Mouse (Mus musculus) urinary bladder, postnatal 14 days (tissue): Measurements from ENCODE around the gene Armc8.
"Not testable (repeated sequence)": the region's sequence is repeated elsewhere in the genome, so short reads cannot be mapped to it uniquely, and the experiment has no call there.

Experiments
- DNase-seq: peaks from one replicate; pipeline ENCODE4 v3.0.0; 2021; ENCODE audit warnings: low spot score

Gene Armc8

GRCm38 (mm10) chr9:99568347-99569070 is at the start of gene Armc8:
TSS of gene Armc8 (minus strand) at chr9:99568899.
- peak; percentile 91 for DNase-seq

DNA sequence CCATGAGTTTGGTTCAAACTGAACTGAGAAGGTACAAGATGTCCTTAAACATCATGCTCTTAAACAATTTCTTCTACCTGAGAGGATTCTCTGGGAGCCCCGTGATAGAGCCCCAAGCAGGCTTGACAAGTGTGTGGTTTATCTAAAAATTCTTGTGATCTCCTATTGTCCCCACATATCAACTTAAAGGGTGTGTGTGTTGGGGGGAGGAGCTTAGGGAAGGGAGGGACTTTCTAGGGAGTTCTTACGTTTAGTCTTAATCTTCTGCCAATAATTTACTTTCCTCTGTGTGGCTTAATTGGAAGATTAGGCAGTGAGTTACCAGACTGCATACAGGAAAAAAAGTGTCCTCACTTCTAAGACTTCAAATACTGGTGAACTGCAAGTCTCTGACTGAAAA is 43.5 kb upstream of the Armc8 start, which contains the start of gene A4gnt:
Gene A4gnt, plus strand, starts transcription at position 301 of the 400 bp plus-strand sequence.
- no peak for DNase-seq

DNA sequence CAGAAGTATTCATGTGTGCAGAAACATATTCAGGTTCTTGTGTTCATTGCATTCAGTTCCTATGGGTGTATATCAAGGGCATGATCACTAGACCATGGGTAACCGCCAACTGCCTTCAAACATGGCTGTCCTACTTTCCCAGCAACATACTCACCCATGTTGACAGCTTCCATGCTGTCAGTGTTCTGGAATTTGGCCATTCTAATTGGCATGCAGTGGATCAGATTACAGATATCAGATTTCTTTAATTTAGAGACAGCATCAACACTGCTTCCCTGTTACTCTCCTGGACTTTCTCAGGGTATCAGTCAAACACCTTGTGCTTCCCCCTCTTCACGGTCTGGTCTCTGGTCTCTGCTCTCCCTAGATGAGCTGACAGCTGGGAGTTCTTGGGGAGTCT is 34.9 kb upstream of the Armc8 start:
- no peak for DNase-seq

DNA sequence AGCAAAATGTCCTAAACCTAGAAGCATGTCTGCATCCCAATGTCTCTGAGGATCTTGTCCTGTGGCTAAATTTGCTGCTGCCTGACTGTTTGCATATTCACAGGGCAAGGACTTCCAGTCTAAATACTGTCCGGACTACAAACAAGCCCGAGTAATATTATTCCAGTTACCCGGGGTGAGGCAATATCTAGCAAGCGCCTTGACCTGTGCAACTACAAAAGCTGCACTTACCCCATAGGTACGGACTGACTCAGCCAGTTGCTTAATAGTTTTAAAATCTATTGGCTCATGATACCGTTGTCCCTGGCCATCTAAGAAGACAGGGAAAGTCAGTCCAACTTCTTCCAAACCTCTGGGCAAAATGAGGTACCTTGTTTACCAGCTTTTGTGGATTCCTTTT is 30.4 kb upstream of the Armc8 start:
- DNase-seq, result not testable (repeated sequence)

GRCm38 (mm10) chr9:99591144-99591543 is 22.4 kb upstream of the Armc8 start:
- no peak for DNase-seq

- DNase-seq, result peak; percentile 66
Measured at GRCm38 (mm10) chr9:99587505-99588202, 19.0 kb upstream of the Armc8 start.

GRCm38 (mm10) chr9:99580655-99581054 is 12.0 kb upstream of the Armc8 start:
- peak; percentile 26 for DNase-seq

DNA sequence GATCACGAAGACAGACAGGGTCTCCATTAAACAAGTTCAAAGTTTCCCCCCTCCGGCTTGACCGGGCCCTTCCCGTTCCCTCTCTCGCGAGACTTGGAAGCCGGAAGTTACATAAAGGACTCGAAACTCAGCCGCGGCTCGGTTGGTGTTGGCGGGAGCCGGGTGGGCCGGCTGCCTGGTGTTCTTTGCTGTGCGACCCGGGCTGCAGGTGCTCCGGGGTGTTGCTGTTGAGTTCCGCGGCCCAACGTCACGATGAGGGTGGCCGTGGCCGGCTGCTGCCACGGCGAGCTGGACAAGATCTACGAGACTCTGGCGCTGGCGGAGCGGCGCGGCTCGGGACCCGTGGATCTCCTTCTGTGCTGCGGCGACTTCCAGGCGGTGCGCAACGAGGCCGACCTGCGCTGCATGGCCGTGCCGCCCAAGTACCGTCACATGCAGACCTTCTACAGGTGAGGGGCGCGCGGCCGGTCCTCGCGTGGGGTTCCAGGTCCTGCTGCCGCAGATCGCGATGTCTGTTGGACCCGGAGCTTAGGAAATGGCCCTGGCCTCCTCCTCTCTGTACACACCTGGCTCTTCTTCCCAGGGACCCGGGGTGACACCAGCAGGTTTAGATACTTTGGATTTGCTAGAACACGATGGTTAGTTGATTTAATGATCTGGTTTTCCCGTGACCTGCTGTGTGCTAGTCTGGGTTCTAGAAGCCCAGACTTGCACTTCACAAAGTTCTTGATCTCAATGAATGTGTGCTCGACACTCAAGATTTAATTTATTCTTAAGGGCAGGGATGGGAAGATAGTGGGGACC is 7.2 kb upstream of the Armc8 start, which contains the start of gene Dbr1:
Gene Dbr1, plus strand, starts transcription at position 123 of the 804 bp plus-strand sequence.
- peak; percentile 94 for DNase-seq

GRCm38 (mm10) chr9:99569071-99569397 is 335 bp upstream of the Armc8 start:
- DNase-seq, result peak; percentile 29

GRCm38 (mm10) chr9:99568023-99568346 is 714 bp downstream of the Armc8 start:
- no peak for DNase-seq

DNA sequence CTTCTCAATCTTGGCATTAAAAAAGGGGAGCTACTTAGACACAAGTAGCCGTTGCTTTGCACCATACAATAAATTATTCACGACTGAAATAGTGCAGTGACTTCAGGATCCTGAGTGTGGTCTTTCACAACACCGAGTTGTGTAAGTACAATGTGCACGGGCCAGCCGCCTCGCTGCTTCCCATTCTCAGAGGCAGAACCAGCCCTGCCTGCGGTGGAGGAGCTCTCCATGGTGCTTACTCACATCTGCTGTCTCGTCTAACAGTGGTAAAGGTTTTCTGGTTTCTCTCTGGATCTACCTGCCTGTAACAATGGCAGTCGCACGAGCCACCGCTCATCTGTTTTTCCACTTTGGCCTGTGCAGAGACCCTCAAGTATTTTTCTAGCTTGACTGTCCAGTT is 5.0 kb downstream of the Armc8 start:
- peak; percentile 73 for DNase-seq

DNA sequence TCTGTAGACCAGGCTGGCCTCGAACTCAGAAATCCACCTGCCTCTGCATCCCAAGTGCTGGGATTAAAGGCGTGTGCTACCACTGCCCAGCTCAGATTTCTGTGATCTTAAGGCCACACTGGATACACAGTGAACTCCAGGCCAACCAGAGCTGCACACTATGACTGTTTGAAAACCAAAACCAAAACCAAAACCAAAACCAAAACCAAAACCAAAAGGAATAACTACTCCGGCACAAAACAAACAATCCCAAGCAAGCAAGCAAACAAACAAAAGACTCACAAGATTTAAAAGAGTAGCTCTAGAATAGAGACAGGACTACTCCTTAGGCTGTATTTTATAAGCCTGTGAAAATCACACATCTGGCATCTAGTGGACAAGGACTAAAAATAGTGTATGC is 8.3 kb downstream of the Armc8 start:
- no peak for DNase-seq

DNA sequence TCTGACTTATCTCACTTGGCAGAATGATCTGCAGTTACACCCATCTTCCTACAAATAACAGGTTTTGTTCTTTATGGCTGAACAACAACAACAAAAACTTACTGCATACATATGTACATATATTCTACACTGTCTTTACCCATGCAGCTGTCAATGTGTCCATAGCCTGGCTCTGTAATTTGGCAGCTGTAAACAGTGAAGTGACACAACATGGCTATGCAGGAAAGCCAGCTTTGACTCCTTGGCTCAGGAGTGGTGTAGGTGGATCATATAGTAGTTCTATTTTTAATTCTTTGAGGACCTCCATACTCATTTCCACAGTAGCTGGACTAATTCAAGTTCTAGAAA is 9.2 kb downstream of the Armc8 start:
- no peak for DNase-seq

- DNase-seq, result no peak
Measured at GRCm38 (mm10) chr9:99558824-99559556, 9.7 kb downstream of the Armc8 start.

GRCm38 (mm10) chr9:99557580-99558300 is 11.0 kb downstream of the Armc8 start:
- no peak for DNase-seq

GRCm38 (mm10) chr9:99555253-99555652 is 13.4 kb downstream of the Armc8 start:
- DNase-seq, result no peak

DNA sequence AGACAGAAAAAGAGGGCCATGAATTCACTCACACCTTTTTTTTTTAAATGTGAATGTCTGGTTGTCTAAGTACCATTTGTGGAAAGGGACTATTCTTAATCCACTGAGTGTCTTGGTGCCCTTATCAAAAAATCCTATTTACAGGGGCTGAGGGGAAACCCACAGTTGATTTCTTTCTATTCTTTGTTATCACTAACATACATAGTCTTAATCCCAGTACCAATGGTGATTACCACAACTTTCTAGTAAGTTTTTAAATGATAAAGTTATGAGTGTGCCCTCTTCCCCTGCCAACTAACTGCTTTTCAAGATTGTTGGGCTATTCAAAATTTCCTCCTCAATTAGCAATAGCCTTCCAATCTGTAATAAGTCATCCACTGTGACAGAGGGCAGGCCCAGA is 14.6 kb downstream of the Armc8 start:
- DNase-seq, result no peak

GRCm38 (mm10) chr9:99553049-99553448 is 15.7 kb downstream of the Armc8 start:
- DNase-seq, result no peak

DNA sequence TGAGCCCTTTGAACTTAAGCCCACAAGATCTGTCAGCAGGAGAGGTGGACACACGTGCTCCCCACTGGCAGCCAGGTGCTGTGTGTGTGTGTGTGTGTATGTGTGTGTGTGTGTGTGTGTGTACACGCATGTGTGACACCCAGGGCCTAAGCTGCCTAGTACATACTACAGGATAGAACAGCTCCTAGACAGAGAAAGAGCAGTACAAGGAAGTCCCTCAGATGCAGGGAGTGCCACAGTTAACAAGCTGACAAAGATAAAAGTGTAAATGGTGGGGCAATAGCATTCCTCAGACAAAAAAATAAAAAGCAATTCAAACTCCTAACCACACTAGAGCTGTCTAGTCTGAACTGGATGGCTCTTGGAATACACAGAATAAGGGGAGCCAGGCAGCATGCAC is 16.6 kb downstream of the Armc8 start:
- DNase-seq, result no peak

DNA sequence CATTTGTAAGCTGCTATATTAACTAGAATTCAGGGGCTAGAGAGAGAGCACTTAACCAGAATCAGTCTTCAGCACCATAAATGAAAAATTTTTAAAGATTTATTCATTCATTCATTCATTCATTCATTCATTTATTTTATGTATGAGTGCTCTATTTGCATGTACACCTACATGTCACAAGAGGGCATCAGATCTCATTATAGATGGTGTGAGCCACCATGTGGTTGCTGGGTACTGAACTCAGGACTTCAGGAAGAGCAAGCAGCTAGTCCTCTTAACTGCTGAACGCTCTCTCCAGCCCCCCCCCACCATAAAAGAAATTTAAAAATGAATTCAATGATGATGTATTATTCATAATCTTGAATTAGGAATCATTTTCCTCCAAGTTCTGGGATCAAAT is 22.4 kb downstream of the Armc8 start:
- no peak for DNase-seq

GRCm38 (mm10) chr9:99531865-99532264 is 36.8 kb downstream of the Armc8 start:
- DNase-seq, result no peak

DNA sequence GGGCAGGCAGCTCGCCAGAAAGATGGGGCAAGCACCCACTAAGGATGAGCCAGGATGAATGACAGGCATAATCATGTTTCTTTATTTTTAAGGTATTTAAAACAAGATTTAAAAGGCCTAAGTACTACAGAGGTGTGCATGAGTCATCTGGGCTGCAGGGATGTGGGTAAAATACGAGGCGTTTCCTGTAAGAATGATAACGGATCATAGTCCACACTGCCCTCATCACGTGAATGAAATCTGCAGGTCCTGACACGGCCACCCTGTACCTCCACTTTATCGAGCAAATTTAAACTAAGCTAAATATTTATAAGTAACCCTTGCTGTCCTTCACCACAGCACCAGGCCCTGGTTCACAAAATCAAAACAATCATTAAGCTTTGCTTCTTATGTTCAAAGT is 62.8 kb downstream of the Armc8 start:
- peak; percentile 14 for DNase-seq
